Mouse (Mus musculus): ENCODE results near the gene Bsn.

GRCm38 (mm10) chr9:108046582-108046981, 143.6 kb downstream of the Bsn start:
- TF ChIP-seq CTCF (IDR thresholded peaks at IDR 0.05; ENCODE audit: low read depth) = no peak
- TF ChIP-seq EP300 (IDR thresholded peaks at IDR 0.05; ENCODE audit: low read depth) = no peak
